Mouse (Mus musculus) hindbrain, embryonic 16.5 days (tissue): Measurements from ENCODE around the gene Shroom3. TPM values are rescaled to one million over a fixed set of nuclear protein-coding genes. Genes with fewer than 3 reads are reported as not detected.
A peak's percentile ranks its signal among the peaks of the same experiment; 100 is the strongest.

ENCODE experiments used
- ATAC-seq: fragments of 200-750 bp; cut with Nextera tagmentation; 2 replicates; pipeline ENCODE4 v1.8.0; 2017; ENCODE audit warnings: moderate TSS enrichment, moderate library complexity
- H3K27ac ChIP-seq: fragments of 300-500 bp; sonication (generic); 2 replicates; pipeline ENCODE4 v1.5.1; 2014; ENCODE audit warnings: low read depth, mild to moderate bottlenecking, control low read depth, low read length, moderate library complexity
- H3K27me3 ChIP-seq: fragments of 300-500 bp; sonication (generic); replicated peaks from 2 replicates; pipeline ENCODE4 v1.6.1; 2014; ENCODE audit warnings: low read length; ENCODE audit not compliant: control insufficient read depth, insufficient read depth
- H3K36me3 ChIP-seq: fragments of 300-500 bp; sonication (generic); 2 replicates; pipeline ENCODE4 v1.6.1; 2014; ENCODE audit warnings: mild to moderate bottlenecking, low read length, moderate library complexity, mixed read lengths; ENCODE audit not compliant: control insufficient read depth, insufficient read depth
- H3K4me1 ChIP-seq: fragments of 300-500 bp; sonication (generic); 2 replicates; pipeline ENCODE4 v1.6.1; 2014; ENCODE audit warnings: low read depth, low read length; ENCODE audit not compliant: control insufficient read depth, insufficient read depth
- H3K4me2 ChIP-seq: fragments of 300-500 bp; sonication (generic); 2 replicates; pipeline ENCODE4 v1.6.1; 2014; ENCODE audit warnings: mild to moderate bottlenecking, low read length, control low read depth, moderate library complexity
- H3K4me3 ChIP-seq: fragments of 300-500 bp; sonication (generic); 2 replicates; pipeline ENCODE4 v1.5.1; 2014; ENCODE audit warnings: mild to moderate bottlenecking, low read length, control low read depth, moderate library complexity
- H3K9ac ChIP-seq: fragments of 300-500 bp; sonication (generic); 2 replicates; pipeline ENCODE4 v1.6.1; 2014; ENCODE audit warnings: low read depth, mild to moderate bottlenecking, control low read depth, low read length, moderate library complexity
- H3K9me3 ChIP-seq: fragments of 300-500 bp; sonication (generic); 2 replicates; pipeline ENCODE4 v1.6.1; 2014; ENCODE audit warnings: mild to moderate bottlenecking, low read length, moderate library complexity; ENCODE audit not compliant: control insufficient read depth
- WGBS: fragments of 180-500 bp; shearing (Covaris S2); extraction: QIAGEN DNeasy Blood & Tissue Kit; methylation state at CpG from one replicate; pipeline ENCODE4 v1.1.7; 2014; 5-methylcytosine and 5-hydroxymethylcytosine counted together
- polyA plus RNA-seq: library from polyadenylated mRNA; unstranded; fragments of >200 nt; fragmentation: Nextera tagmentation; extraction: Ambion mirVana; gene quantifications from 2 replicates; pipeline ENCODE4 v1.2.1, GENCODE M21; 2015

Gene Shroom3
- polyA plus RNA-seq, 1 experiment from 2014 or later, result 1.4 TPM

DNA sequence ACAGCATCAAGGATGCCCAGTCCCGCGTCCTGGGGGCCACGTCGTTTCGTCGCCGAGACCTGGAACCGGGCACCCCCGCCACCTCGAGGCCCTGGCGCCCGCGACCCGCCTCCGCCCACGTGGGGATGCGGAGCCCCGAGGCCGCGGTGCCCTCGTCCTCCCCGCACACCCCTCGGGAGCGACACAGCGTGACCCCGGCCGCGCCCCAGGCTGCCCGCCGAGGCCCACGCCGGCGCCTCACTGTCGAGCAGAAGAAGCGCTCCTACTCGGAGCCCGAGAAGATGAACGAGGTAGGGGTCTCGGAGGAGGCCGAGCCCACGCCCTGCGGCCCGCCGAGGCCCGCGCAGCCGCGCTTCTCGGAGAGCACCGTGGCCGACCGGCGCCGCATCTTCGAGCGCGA lies 258.9 kb downstream of the Shroom3 start:
- Histone ChIP-seq H3K27me3 (no peaks in the 10 kb centered on the region), H3K4me1 (no peaks in the 10 kb centered on the region), H3K27ac (no peak overlapping the region), H3K36me3 (peaks cover 30% of the 10 kb centered on the region), H3K4me3 (no peak overlapping the region), H3K4me2 (no peak overlapping the region), H3K9ac (no peak overlapping the region), H3K9me3 (peaks cover 16% of the 10 kb centered on the region)
- no peak for ATAC-seq
- WGBS, result 89% methylated on average over 57 of the region's 57 CpGs

GRCm38 (mm10) chr5:92942577-92942976 lies 259.3 kb downstream of the Shroom3 start:
- WGBS, result 91% methylated on average over 44 of the region's 47 CpGs
- Histone ChIP-seq H3K36me3 (peaks cover 30% of the 10 kb centered on the region), H3K9ac (no peak overlapping the region), H3K4me2 (no peak overlapping the region), H3K4me1 (no peaks in the 10 kb centered on the region), H3K4me3 (no peak overlapping the region), H3K27me3 (no peaks in the 10 kb centered on the region), H3K9me3 (peaks cover 16% of the 10 kb centered on the region), H3K27ac (no peak overlapping the region)
- no peak for ATAC-seq

DNA sequence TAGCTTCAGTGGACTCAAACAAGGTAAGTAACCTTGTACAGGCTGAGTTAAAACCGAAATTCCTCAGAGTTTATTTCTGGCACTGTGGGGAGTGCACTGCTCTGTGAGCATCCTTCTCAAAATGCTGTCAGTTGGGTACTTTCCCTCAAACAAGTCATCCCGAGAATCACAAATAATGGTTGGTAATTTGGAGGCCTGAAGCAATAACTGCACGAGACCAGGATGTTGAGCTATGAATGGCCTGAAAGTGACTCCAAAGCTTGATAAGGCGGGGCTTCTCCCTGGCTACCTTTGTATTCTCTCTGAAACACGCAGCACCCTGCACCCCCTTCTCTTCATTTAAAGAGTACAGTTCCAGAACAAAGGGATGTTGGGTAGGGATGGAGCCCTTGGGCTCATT lies 261.6 kb downstream of the Shroom3 start:
- Histone ChIP-seq H3K27me3 (no peaks in the 10 kb centered on the region), H3K27ac (no peak overlapping the region), H3K9me3 (peaks cover 16% of the 10 kb centered on the region), H3K4me2 (no peak overlapping the region), H3K36me3 (peaks cover 30% of the 10 kb centered on the region), H3K9ac (no peak overlapping the region), H3K4me3 (no peak overlapping the region), H3K4me1 (no peaks in the 10 kb centered on the region)
- WGBS, result 78% methylated on average over 5 of the region's 5 CpGs
- no peak for ATAC-seq

GRCm38 (mm10) chr5:92948972-92949745 lies 265.9 kb downstream of the Shroom3 start:
- no peaks in the 10 kb centered on the region for H3K27me3 ChIP-seq
- no peak overlapping the region for H3K27ac ChIP-seq
- peak; percentile 64 for ATAC-seq
- peaks cover 1% of the 10 kb centered on the region; the same call in 1 of the 2 replicates for H3K4me1 ChIP-seq
- no peaks in the 10 kb centered on the region for H3K9me3 ChIP-seq
- no peaks in the 10 kb centered on the region; the same call in 1 of the 2 replicates for H3K36me3 ChIP-seq
- no peak overlapping the region for H3K4me2 ChIP-seq
- H3K9ac ChIP-seq, result no peak overlapping the region
- 77% methylated on average over 14 of the region's 14 CpGs for WGBS
- H3K4me3 ChIP-seq, result no peak overlapping the region

- Histone ChIP-seq H3K4me3 (no peak overlapping the region), H3K9ac (no peak overlapping the region), H3K9me3 (no peaks in the 10 kb centered on the region), H3K27ac (no peak overlapping the region), H3K27me3 (no peaks in the 10 kb centered on the region), H3K4me2 (no peak overlapping the region), H3K36me3 (no peaks in the 10 kb centered on the region; the same call in 1 of the 2 replicates), H3K4me1 (peaks cover 5% of the 10 kb centered on the region; the same call in 1 of the 2 replicates)
- WGBS, result 86% methylated on average over 14 of the region's 14 CpGs
- no peak for ATAC-seq
Measured at GRCm38 (mm10) chr5:92950583-92950982, 267.3 kb downstream of the Shroom3 start.

DNA sequence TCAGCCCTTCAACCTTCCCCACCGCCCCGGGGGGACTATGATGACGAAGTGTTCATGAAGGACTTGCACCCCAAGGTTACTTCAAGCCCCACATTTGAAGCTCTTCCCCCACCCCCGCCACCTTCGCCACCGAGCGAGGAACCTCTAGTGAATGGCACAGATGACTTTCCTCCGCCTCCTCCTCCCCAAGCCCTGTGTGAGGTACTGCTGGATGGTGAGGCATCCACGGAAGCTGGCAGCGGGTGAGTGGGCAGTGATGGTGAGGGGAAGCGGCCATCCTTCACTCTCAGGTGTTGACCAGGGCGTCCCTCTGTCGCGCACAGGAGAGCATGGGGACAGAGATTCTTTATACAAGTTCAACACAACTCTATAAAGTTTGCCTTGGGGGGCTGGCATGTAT lies 267.8 kb downstream of the Shroom3 start:
- Histone ChIP-seq H3K36me3 (no peaks in the 10 kb centered on the region; the same call in 1 of the 2 replicates), H3K9me3 (no peaks in the 10 kb centered on the region), H3K4me3 (no peak overlapping the region), H3K9ac (no peak overlapping the region), H3K4me1 (peaks cover 5% of the 10 kb centered on the region; the same call in 1 of the 2 replicates), H3K4me2 (no peak overlapping the region), H3K27me3 (no peaks in the 10 kb centered on the region), H3K27ac (no peak overlapping the region)
- no peak for ATAC-seq
- whole genome bisulfite sequencing, result 97% methylated on average over 14 of the region's 14 CpGs

DNA sequence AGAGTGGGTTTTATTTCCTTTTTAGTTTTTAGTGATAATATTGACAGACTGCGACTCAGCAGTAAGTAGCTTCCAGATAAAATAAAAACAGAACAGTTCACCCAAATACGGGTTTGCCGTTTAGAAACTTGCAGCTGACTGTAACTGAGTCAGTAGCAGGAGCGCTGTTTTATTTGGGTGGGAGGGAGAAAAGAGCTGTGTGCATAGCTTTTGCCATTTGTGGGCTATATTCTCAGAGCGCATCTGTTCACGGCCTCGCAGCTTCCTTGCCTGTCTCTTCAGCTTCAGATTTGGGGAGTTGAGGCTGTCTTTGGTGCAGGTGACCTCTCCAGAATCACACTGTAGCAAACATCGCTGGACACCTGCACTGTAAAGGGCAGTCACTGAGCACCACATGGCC lies 270.6 kb downstream of the Shroom3 start:
- no peak overlapping the region for H3K27ac ChIP-seq
- ATAC-seq, result no peak; the same call in 1 of the 2 replicates
- no peaks in the 10 kb centered on the region for H3K9me3 ChIP-seq
- H3K4me2 ChIP-seq, result no peak overlapping the region
- H3K4me1 ChIP-seq, result peaks cover 5% of the 10 kb centered on the region; the same call in 1 of the 2 replicates
- H3K27me3 ChIP-seq, result no peaks in the 10 kb centered on the region
- no peak overlapping the region for H3K9ac ChIP-seq
- H3K36me3 ChIP-seq, result no peaks in the 10 kb centered on the region; the same call in 1 of the 2 replicates
- WGBS, result 87% methylated on average over 8 of the region's 8 CpGs
- H3K4me3 ChIP-seq, result no peak overlapping the region

GRCm38 (mm10) chr5:92954323-92954722 lies 271.1 kb downstream of the Shroom3 start:
- Histone ChIP-seq H3K36me3 (no peaks in the 10 kb centered on the region; the same call in 1 of the 2 replicates), H3K4me2 (no peak overlapping the region), H3K4me3 (no peak overlapping the region), H3K27me3 (no peaks in the 10 kb centered on the region), H3K4me1 (peaks cover 5% of the 10 kb centered on the region; the same call in 1 of the 2 replicates), H3K27ac (no peak overlapping the region), H3K9ac (no peak overlapping the region), H3K9me3 (no peaks in the 10 kb centered on the region)
- 26% methylated on average over 10 of the region's 10 CpGs for WGBS
- peak; percentile 82 for ATAC-seq

DNA sequence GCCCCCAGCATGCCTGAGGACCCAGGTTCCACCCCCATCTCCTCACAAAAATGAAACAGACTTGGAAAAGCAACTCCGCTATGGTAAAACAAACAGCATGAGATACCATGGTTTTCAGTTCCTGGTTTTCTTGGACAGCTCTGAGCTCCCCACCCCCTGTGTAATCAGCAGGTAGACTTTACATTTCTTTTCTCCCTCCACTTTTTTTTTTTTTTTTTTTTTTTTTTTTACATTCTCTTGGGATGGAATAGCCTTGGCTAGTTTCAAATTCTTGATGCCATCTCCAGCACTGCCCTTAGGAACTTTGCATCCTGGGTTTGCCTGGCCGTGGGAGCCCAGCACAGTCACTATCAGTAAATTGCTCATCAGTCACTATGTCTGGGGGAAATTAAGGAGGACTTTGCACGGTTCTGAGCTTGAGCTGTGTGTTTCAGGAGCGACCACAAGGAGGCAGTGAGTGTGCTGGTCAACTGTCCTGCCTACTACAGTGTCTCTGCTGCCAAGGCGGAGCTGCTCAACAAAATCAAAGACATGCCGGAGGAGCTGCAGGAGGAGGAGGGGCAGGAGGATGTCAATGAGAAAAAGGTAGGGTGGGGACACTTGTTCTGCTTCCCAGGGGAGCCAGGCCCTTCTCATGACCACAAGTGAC lies 271.7 kb downstream of the Shroom3 start:
- Histone ChIP-seq H3K36me3 (no peaks in the 10 kb centered on the region; the same call in 1 of the 2 replicates), H3K4me1 (peaks cover 5% of the 10 kb centered on the region; the same call in 1 of the 2 replicates), H3K4me3 (no peak overlapping the region), H3K27me3 (no peaks in the 10 kb centered on the region), H3K9ac (no peak overlapping the region), H3K27ac (no peak overlapping the region), H3K4me2 (no peak overlapping the region), H3K9me3 (no peaks in the 10 kb centered on the region)
- ATAC-seq, result 0 out of 2 replicates have a peak, but pooled peaks have one; percentile 21
- 55% methylated on average over 6 of the region's 6 CpGs for WGBS
